Mouse (Mus musculus) limb, embryonic 12.5 days (tissue): ENCODE data around the gene Sept9. TPM values are rescaled to one million over a fixed set of nuclear protein-coding genes. Genes with fewer than 3 reads are reported as not detected.

Experiments
- ATAC-seq: fragments of 200-750 bp; cut with Nextera tagmentation; 2 replicates; pipeline ENCODE4 v1.8.0; 2017; ENCODE audit warnings: low read depth, moderate TSS enrichment; ENCODE audit not compliant: insufficient number of reproducible peaks, insufficient read depth, low FRiP score, low TSS enrichment
- H3K27ac ChIP-seq: fragments of 300-500 bp; sonication (generic); 2 replicates; pipeline ENCODE4 v1.5.1; 2016; ENCODE audit warnings: mild to moderate bottlenecking, moderate library complexity
- H3K27me3 ChIP-seq: fragments of 300-500 bp; sonication (generic); 2 replicates; pipeline ENCODE4 v1.6.1; 2016; ENCODE audit warnings: mild to moderate bottlenecking, moderate library complexity
- H3K36me3 ChIP-seq: fragments of 300-500 bp; sonication (generic); 2 replicates; pipeline ENCODE4 v1.6.1; 2016; ENCODE audit warnings: mild to moderate bottlenecking, moderate library complexity
- H3K4me1 ChIP-seq: fragments of 300-500 bp; sonication (generic); replicated peaks from 2 replicates; pipeline ENCODE4 v1.6.1; 2016
- H3K4me2 ChIP-seq: fragments of 300-500 bp; sonication (generic); 2 replicates; pipeline ENCODE4 v1.6.1; 2016; ENCODE audit warnings: mild to moderate bottlenecking, moderate library complexity
- H3K4me3 ChIP-seq: fragments of 300-500 bp; sonication (generic); replicated peaks from 2 replicates; pipeline ENCODE4 v1.5.1; 2016; ENCODE audit warnings: mild to moderate bottlenecking
- H3K9ac ChIP-seq: fragments of 300-500 bp; sonication (generic); replicated peaks from 2 replicates; pipeline ENCODE4 v1.6.1; 2016; ENCODE audit warnings: mild to moderate bottlenecking, moderate library complexity
- H3K9me3 ChIP-seq: fragments of 300-500 bp; sonication (generic); 2 replicates; pipeline ENCODE4 v1.6.1; 2016; ENCODE audit warnings: mild to moderate bottlenecking, moderate library complexity
- WGBS: fragments of 180-500 bp; shearing (Covaris S2); methylation state at CpG from one replicate; pipeline ENCODE4 v1.1.7; 2016; 5-methylcytosine and 5-hydroxymethylcytosine counted together
- polyA plus RNA-seq: library from polyadenylated mRNA; unstranded; fragments of >200 nt; fragmentation: Nextera tagmentation; extraction: Ambion mirVana; gene quantifications from 2 replicates; pipeline ENCODE4 v1.2.1, GENCODE M21; 2016

The Sept9 gene
- polyA plus RNA-seq, 1 experiment from 2014 or later: 234 TPM

DNA sequence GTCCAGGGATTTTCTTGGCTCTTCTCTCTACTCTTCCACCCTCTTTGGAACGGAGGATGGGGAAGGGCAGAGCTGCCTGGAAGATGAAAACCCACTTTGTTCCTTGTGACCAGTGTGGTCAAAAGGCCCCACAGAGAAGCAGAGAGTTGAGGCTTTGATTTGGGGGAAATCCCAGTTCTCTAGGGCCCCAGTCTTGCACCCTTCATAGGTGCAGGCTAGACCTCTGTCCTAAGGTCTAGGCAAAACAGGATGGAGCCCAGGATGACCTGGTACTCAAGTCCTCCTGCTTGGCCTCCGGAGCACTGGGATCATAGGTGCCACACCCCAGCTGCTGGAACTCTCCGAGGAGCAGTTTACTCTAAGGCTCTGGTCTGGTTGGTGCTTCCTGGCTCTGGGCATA is 157.5 kb downstream of the Sept9 start:
- Histone ChIP-seq H3K4me2 (no peak overlapping the region), H3K9ac (no peak overlapping the region), H3K36me3 (peaks cover 98% of the 10 kb centered on the region), H3K4me1 (peaks cover 9% of the 10 kb centered on the region; the same call in 1 of the 2 replicates), H3K27ac (peak overlapping the region; percentile 45; the same call in 1 of the 2 replicates), H3K4me3 (no peak overlapping the region), H3K9me3 (no peaks in the 10 kb centered on the region; the same call in 1 of the 2 replicates), H3K27me3 (no peaks in the 10 kb centered on the region)
- no peak for ATAC-seq
- 70% methylated on average over 3 of the region's 3 CpGs for WGBS

DNA sequence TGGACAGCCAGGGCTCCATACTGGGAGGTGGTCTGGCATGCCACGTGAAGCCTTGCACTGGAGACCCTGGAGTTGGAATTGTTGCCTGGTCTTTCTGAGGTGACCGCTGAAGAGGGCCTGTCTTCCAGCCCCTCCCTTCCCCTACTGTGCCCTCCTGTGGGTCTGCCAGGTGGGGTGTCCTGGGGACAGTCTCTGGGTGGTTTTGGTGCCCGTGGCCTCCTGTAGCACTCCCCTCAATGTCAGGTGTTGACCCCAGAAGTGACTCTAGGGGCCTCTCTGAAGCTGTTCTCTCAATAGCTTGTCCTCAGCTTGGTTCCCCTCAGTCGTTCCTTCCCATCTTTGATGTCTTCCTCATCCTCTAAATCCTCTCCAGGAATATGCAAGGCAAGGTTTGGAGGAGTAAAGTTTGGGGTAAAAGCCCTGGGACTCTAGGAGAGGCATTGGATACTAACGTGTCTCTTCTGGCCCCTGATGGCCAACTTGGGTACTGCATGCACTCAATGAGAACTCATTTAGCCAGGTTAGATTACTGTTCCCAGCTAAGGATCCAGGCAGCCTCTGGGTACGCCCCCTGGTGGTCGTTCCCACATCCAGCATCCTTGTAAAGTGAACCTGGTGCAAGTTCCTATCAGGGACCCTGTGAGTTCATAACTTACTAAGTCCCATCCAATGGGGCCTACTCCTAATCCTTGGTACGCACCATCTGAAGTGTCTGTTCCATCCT is 158.6 kb downstream of the Sept9 start:
- peaks cover 98% of the 10 kb centered on the region for H3K36me3 ChIP-seq
- 36% methylated on average over 8 of the region's 8 CpGs for WGBS
- 0 out of 2 replicates have a peak, but pooled peaks have one; percentile 27 for ATAC-seq
- peak overlapping the region; percentile 35; the same call in 1 of the 2 replicates for H3K27ac ChIP-seq
- H3K9me3 ChIP-seq: no peaks in the 10 kb centered on the region; the same call in 1 of the 2 replicates
- no peak overlapping the region for H3K9ac ChIP-seq
- H3K4me1 ChIP-seq: peaks cover 18% of the 10 kb centered on the region
- H3K4me2 ChIP-seq: no peak overlapping the region
- H3K27me3 ChIP-seq: no peaks in the 10 kb centered on the region
- H3K4me3 ChIP-seq: no peak overlapping the region

DNA sequence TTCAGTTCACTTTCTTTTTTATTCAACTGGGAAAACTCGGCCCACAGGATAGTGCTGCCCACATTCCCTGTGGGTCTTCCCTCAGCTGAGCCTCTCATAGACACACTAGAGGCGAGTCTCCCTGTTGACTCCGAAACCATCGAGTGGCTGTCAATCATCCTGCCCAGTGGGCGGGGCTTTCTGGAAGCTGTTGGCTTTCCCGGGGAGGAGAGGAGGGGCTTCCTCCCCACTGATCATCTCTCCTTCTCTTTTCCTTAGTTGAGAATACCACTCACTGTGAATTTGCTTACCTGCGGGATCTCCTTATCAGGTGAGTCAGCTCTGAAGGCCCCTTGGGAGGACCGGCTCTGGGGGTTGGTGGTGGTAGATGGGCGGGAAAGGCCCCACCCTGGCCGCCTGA is 159.7 kb downstream of the Sept9 start:
- Histone ChIP-seq H3K4me2 (no peak overlapping the region), H3K27ac (no peak overlapping the region), H3K27me3 (no peaks in the 10 kb centered on the region), H3K36me3 (peaks cover 90% of the 10 kb centered on the region), H3K9me3 (no peaks in the 10 kb centered on the region; the same call in 1 of the 2 replicates), H3K4me3 (no peak overlapping the region), H3K9ac (no peak overlapping the region), H3K4me1 (peaks cover 29% of the 10 kb centered on the region)
- ATAC-seq: no peak
- WGBS: 85% methylated on average over 10 of the region's 10 CpGs

DNA sequence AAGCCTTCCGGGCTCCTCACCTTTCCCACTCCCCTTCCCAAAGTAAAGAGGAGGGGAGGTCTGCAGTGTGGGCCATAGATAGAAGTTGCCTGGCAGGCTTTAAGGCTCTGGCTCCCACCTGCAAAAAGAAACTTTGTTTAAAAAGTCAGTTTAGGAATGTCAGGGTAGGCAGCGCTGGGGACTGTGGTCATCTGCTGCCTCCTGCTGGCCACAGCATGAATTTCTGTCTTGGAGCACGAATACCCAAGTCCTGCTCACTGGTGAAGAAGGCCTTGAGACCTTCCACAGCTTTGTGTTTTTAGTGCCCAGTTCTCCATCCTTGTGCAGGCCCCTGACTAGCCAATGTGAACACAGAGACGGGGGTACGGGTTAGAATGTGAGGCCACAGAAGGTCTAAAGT is 160.4 kb downstream of the Sept9 start:
- ATAC-seq: no peak
- Histone ChIP-seq H3K4me3 (no peak overlapping the region), H3K4me1 (peaks cover 33% of the 10 kb centered on the region), H3K36me3 (peaks cover 83% of the 10 kb centered on the region), H3K9me3 (no peaks in the 10 kb centered on the region; the same call in 1 of the 2 replicates), H3K4me2 (no peak overlapping the region), H3K9ac (no peak overlapping the region), H3K27ac (no peak overlapping the region), H3K27me3 (no peaks in the 10 kb centered on the region)
- WGBS: 73% methylated on average over 5 of the region's 5 CpGs

DNA sequence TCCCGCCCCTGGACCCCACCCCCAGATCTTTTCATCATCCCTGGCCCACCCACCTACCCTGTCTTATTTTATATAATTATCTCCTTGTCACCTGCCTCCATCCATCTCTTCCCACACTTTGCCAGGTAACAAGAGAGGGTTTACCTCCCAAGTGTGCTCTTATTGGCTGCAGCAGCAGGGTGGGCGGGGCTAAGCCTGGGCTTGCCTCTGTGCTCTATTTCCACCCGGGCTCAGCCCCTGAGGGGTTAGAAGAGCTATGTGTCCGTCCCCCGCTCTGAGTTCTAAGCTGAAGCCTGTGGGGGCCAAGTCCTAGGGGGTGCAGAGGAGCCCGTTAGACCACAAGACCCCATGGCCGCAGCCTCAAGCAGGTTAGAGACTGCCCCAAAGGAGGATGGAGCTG is 161.1 kb downstream of the Sept9 start:
- Histone ChIP-seq H3K27ac (no peak overlapping the region), H3K36me3 (peaks cover 76% of the 10 kb centered on the region), H3K9me3 (no peaks in the 10 kb centered on the region; the same call in 1 of the 2 replicates), H3K4me2 (no peak overlapping the region), H3K9ac (no peak overlapping the region), H3K4me1 (peaks cover 40% of the 10 kb centered on the region), H3K27me3 (no peaks in the 10 kb centered on the region), H3K4me3 (no peak overlapping the region)
- ATAC-seq: no peak
- 84% methylated on average over 7 of the region's 7 CpGs for WGBS

DNA sequence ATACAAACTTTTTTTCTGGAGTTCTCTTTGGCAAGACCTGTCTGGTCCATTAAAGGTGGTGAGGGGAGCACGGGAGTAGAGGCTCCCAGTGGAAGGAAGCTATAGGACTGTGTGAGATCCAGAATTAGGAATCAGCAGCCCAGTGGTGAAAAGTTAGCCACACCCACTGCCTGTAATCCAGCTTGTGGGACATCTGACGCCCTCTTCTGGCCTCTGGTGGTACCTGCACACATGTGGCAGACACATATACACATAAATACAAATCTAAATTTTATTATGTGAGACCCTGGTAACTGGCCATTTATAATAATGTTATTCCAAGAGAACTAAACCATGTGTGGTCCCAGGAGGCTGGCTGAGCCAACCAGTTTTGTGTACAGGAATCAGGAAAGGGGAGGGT is 162.8 kb downstream of the Sept9 start:
- no peak overlapping the region for H3K9ac ChIP-seq
- no peak overlapping the region for H3K4me2 ChIP-seq
- H3K4me3 ChIP-seq: no peak overlapping the region
- WGBS: 88% methylated on average over 2 of the region's 2 CpGs
- H3K4me1 ChIP-seq: peaks cover 40% of the 10 kb centered on the region
- no peaks in the 10 kb centered on the region; the same call in 1 of the 2 replicates for H3K9me3 ChIP-seq
- H3K36me3 ChIP-seq: peaks cover 59% of the 10 kb centered on the region
- no peaks in the 10 kb centered on the region for H3K27me3 ChIP-seq
- peak overlapping the region; percentile 76; the same call in 1 of the 2 replicates for H3K27ac ChIP-seq
- ATAC-seq: no peak

DNA sequence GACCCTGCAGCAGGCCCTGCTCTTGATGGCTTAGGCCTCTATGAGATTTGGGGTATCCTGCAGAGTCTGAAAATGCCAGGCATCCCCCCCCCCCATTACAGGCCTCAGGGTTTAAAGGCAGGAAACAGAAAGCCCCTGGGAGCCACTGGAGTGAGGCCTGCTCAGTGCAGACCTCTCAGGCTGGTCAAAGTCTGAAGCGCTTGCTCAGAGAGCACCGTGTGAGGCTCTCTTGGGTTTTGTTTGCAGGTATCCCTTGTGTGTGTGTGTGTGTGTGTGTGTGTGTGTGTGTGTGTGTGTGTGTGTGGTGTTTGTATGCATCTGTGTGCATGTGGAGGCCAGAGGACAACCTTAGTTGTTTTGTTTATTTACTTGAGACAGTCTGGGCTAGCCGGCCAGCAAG is 164.5 kb downstream of the Sept9 start:
- WGBS: 39% methylated on average over 3 of the region's 3 CpGs
- Histone ChIP-seq H3K36me3 (peaks cover 45% of the 10 kb centered on the region), H3K4me1 (peaks cover 37% of the 10 kb centered on the region), H3K9ac (peak overlapping the region; percentile 34; the same call in 1 of the 2 replicates), H3K4me2 (0 out of 2 replicates have a peak overlapping the region, but pooled peaks have one; percentile 4), H3K4me3 (no peak overlapping the region), H3K27me3 (no peaks in the 10 kb centered on the region), H3K9me3 (no peaks in the 10 kb centered on the region; the same call in 1 of the 2 replicates), H3K27ac (peak overlapping the region; percentile 76)
- no peak for ATAC-seq

DNA sequence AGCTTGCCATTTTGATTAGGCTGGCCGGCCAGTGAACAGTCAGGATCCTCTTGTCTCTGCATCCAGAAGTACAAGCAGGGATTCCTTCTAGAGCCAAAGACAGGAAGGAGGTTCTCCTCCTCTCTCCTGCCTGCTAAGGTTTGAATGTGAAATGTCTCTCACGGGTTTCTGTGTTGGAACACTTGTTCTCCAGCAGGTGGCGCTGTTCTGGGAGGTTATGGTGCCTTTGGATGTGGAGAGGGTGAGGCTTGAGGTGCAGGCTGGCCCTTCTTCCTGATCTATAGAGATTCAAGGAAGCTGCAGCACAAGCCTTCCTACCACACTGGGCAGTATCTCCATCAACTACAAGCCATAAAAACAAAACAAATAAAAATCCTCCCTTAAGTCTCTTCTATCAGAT is 167.0 kb downstream of the Sept9 start:
- no peak overlapping the region for H3K4me2 ChIP-seq
- no peaks in the 10 kb centered on the region; the same call in 1 of the 2 replicates for H3K9me3 ChIP-seq
- no peak for ATAC-seq
- no peak overlapping the region for H3K4me3 ChIP-seq
- peaks cover 20% of the 10 kb centered on the region for H3K36me3 ChIP-seq
- peaks cover 48% of the 10 kb centered on the region for H3K4me1 ChIP-seq
- H3K27me3 ChIP-seq: no peaks in the 10 kb centered on the region
- no peak overlapping the region for H3K9ac ChIP-seq
- 16% methylated on average over 3 of the region's 3 CpGs for WGBS
- H3K27ac ChIP-seq: no peak overlapping the region

DNA sequence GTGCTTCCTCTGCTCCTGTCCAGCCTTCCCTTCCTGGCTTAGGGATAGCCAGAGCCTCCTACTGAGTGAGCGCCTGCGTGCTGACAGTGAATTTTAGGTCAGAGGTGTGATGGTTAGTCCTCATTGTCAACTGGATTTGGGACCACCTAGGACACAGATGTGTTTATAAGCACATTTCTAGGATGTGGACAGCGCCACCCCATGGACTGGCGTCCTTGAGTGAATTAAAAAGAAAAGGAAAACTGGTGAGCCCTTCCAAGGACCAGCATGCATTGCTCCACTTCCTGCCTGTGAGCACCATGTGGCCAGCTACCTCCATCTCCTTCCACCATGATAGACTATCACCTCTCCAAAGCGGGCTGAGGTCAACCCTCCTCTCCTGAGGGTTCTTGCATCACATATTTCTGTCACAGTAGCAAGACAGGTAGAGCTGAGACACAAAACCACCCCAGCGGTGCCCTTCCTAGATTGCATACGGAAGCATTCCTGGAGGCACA is 167.4 kb downstream of the Sept9 start:
- no peak overlapping the region for H3K27ac ChIP-seq
- no peak overlapping the region for H3K4me2 ChIP-seq
- WGBS: 81% methylated on average over 7 of the region's 7 CpGs
- peaks cover 15% of the 10 kb centered on the region for H3K36me3 ChIP-seq
- no peaks in the 10 kb centered on the region; the same call in 1 of the 2 replicates for H3K9me3 ChIP-seq
- no peaks in the 10 kb centered on the region for H3K27me3 ChIP-seq
- no peak for ATAC-seq
- peaks cover 53% of the 10 kb centered on the region for H3K4me1 ChIP-seq
- no peak overlapping the region for H3K4me3 ChIP-seq
- no peak overlapping the region for H3K9ac ChIP-seq

DNA sequence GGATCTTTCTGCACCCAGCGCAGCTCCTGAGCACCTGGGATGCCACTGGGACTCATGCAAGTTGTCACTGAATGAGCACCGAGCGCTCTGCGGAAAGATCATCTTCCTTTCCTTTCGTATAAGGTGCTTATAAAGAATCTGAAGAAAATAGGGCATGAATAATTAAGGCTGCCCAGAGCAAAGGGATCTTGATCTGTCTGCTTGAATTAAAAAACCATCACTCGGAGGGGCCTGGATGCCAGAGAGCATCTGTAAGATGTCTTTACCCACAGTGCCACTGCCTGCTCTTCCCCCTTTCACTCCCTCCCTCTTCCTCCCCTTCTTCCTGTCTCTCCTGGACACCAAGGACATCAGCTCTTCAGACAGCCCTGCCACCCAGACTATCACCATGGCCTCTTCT is 168.5 kb downstream of the Sept9 start:
- WGBS: 90% methylated on average over 6 of the region's 6 CpGs
- Histone ChIP-seq H3K27ac (no peak overlapping the region), H3K36me3 (peaks cover 5% of the 10 kb centered on the region), H3K4me1 (peaks cover 48% of the 10 kb centered on the region), H3K9me3 (no peaks in the 10 kb centered on the region), H3K9ac (no peak overlapping the region), H3K4me2 (no peak overlapping the region), H3K27me3 (no peaks in the 10 kb centered on the region), H3K4me3 (no peak overlapping the region)
- no peak for ATAC-seq

DNA sequence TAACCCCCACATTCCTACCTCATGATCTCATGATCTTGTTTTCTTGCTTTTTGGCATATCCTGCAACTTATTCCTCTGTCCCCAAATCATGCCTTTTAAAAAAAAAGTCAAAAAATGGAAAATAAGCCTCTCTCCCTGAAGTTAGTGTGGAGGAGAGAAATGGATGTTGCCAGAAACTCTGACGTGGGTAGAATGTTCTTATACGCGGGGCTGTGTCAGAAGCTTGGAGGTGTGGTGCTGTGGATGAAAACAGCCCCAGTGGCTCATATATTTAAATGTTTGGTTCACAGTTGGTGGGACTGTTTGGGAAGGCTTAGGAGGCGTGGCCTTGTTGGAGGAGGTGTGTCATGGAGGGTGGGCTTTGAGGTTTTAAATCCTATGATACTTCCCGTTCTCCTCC is 169.9 kb downstream of the Sept9 start:
- H3K36me3 ChIP-seq: no peaks in the 10 kb centered on the region
- no peak overlapping the region for H3K9ac ChIP-seq
- no peak overlapping the region for H3K4me3 ChIP-seq
- no peak overlapping the region for H3K27ac ChIP-seq
- peaks cover 5% of the 10 kb centered on the region for H3K27me3 ChIP-seq
- H3K4me2 ChIP-seq: no peak overlapping the region
- H3K9me3 ChIP-seq: no peaks in the 10 kb centered on the region
- H3K4me1 ChIP-seq: peaks cover 39% of the 10 kb centered on the region
- 90% methylated on average over 5 of the region's 5 CpGs for WGBS
- no peak for ATAC-seq
